Mouse (Mus musculus): ENCODE results near the gene Slc37a1.

Slc37a1 gene

DNA sequence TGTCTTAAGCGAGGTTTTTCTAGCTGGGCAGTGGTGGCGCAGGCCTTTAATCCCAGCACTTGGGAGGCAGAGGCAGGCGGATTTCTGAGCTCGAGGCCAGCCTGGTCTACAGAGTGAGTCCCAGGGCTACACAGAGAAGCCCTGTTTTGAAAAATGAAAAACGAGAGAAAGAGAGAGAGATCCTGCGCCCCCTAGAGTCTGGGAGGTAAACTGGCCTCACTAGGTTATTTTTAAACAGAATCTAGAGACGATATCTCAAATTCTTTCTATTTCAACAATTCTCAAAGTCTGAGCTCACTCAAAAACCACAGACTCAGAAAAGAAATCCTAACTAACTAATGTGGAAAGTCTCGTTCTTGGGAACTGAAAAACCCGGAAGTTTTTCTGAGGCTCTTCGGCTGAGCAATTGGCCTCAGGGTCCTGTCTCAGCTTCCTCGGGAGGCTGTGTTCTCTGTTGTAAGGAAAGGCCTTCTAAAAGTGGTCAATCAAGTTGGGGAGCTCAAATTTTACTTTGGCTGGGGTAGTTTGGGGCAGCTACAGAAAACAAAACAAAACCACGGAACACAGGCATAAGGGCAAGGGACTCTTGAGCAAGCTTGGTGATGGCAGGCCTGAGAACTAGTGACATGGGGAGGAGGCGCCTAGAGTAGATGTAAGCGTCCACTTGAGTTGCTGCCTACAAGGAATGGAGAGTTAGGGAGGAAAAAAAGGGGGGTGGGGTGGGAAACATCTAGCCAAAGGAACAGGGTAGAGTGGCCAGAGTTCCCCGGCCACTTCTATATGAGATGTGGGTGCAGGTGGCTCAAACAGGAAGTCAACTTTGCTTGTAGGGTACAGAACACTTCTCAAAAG, 8.0 kb downstream of the Slc37a1 start:
- DNase-seq (ENCODE audit: low spot score in 2 of 2): no peak

DNA sequence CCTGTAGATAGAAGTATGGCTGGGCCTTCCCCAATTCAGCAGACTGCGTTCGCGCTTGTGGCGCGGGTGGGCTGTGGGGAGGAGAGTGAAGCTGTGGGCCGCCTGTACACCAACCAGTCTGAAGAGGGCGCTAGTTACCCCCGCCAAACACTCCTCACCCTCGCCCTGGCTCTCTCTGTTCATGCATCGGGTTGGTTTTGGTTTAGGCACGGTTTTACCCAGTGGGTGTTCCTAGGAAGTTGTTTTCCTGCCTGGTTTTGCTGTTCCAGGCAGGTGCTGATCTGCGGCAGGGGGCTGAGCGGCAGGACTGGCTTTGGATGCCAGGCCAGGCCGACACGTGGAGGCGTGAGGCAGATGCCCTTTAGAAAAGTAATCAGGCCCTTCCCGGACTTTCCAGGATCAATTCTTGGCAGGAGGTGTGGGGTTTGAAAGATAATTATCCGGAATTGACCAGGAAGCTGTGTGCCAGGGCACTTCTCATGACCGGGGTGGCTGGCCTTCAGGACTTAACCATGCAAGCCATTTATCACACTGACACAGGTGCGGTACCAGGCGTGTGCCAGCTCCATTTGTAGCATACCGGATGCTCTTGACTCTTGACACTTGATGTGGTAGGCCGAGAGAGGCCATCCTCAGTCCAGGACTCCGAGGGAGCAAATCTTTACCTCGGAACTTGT, 8.8 kb downstream of the Slc37a1 start:
- DNase-seq (ENCODE audit: low spot score in 2 of 2): no peak

DNA sequence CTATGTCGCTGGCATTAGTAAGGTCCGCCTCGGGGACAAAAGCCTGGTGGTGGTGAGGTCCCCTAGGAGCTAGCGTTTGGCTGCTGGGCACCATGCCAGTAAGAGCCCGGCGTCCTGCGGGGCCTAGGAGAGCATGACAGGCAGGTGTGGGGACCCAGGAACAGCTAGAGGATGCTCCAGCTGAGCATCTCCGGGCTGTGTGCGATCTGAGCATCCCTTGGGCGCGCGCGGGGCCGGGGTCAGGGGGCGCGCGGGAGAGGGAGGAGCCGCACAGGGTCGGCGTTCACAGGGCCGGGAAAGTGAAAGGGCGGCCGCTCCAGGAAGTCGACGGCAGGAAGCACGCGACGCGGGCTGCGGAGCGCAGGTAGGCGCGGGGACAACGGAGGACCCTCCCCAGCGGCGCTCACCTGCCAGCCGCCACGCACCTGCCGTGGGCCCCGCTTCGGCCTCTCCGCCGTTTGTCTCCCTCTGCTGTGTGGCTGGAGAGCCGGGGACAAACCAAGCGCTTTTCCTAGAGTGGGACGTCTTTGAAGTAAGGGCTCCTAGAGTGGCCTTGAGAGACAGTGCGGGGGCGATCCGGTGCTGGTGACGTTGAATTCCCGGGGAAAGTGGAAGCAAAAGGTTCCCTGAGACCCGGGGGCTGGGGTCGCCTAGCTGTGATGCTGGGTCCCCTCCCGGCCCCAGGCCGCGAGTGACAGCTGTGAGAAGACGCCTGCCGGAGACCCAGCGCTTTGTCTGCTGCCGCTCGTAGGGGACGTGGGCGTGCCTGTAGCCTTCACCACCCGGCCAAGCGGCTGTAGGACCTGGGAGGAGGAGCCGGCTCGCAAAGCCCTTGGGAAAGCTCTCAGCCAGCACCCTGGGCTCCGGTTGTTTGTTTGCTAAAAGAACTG, 9.5 kb downstream of the Slc37a1 start:
- peak; percentile 76 to 85 for DNase-seq (ENCODE audit: low spot score in 2 of 2)

DNA sequence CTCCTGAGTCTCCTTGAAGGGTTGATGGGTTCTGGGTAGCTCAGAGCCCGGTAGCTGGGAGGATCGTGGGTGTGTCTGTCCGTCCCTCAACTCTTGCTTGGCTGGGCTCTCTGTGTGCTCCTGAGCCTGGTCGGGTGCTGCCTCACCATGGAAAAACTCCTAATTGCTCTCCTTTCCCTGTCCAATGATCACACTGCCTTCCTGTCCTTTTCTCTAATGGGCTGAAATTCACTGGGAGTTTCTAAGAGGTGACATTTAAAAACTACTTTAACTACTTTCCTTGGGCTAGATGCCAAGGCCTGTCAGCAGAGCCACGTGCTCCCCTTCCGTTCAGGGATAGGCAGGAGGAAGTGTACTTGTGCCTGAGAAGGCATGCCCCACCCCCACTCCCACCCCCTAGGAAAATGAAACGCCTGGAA, 10.9 kb downstream of the Slc37a1 start:
- no peak for DNase-seq (ENCODE audit: low spot score in 2 of 2)

DNA sequence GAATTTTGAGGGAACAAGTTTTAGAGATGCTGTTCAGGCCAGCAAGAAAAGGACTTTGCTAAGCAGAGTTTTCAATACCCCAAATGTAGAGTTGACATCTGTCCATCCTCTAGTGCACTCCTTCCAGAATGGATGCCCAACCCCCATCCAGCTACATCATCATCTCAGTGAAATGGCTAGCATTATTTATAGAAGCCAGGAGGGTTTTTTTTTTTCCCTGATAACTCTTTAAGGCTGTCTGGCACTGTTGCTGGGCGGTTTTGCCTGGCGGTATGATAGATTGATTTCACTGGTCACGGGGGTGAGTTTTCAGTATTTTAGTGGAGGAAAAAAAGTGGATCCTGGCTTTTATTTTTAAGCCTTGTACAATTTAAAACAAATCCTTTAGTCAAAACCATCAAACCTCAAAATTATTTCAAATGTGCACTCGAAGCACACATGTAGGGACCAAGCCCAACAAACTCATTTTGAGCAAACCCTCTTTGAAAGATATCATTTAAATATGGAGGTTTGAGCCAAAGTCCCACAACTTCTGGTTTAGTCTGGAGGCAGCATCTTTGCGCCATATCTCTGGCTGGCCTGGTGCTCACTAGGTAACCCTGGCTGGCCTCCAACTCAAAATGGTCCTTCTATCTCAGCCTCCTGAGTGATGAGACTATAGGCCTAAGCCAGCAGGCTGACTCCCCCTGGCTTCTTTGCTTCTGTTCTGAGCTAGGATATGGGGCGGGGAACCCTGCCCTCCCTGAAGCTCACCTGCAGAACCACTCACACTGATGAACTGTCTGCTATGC, 12.0 kb downstream of the Slc37a1 start:
- no peak for DNase-seq (ENCODE audit: low spot score in 2 of 2)

DNA sequence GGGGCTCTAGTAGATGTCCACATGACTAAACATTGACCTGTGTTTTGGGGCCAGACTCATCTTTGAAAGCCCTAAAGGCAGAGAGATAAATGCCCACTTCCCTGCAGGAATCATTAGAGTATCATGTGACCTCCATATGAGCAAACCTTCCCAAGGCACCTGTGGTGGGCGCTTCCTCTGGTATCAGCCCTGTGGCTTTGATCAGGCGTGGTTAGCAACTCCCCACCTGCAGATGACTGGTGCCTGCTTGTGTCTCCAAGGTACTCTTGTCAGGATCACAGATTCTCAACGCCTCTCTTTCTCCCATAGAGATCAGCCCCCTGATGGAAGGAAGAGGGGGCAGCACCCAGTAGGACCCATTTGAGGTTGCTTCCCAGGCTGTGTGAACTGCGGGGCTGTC, 13.4 kb downstream of the Slc37a1 start:
- no peak for DNase-seq (ENCODE audit: low spot score in 2 of 2)

DNA sequence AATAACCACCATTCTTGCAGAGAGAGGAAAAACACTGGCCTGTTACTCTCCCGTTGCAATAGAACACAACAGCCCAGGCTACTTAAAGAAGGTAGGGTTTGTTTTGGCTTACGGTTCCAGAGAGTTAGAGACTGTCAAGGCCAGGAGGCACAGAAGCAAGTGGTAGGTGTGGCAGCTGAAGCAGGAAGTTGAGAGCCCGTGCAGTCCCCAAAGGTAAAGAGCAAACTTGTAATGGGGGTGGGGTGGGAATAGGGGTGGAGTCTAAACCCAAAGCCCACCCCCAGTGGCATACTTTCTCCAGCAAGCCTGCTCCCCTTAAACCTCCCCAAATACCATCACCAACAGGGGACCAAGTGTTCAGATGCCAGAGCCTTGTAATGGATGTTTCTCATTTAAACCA, 14.1 kb downstream of the Slc37a1 start:
- DNase-seq (ENCODE audit: low spot score in 2 of 2): no peak

DNA sequence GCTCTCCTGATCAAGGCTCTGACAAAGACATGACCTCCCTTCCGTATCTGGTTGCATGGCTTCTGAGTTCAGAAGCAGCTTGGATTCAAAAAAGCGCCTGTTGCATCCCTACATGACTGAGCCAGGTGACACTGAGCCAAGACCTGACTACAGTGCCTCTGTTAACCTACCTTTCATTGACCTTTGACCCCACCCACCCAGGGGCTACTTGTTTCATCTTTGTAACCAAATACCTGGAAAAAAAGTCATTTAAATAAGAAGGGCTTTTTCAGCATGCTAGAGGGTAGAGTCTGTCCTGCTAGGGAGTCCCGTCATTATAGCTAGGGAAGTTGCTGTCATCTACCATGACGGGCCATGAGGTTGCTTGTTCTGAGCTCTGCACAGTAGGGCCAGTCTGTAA, 16.8 kb downstream of the Slc37a1 start:
- no peak for DNase-seq (ENCODE audit: low spot score in 2 of 2)

DNA sequence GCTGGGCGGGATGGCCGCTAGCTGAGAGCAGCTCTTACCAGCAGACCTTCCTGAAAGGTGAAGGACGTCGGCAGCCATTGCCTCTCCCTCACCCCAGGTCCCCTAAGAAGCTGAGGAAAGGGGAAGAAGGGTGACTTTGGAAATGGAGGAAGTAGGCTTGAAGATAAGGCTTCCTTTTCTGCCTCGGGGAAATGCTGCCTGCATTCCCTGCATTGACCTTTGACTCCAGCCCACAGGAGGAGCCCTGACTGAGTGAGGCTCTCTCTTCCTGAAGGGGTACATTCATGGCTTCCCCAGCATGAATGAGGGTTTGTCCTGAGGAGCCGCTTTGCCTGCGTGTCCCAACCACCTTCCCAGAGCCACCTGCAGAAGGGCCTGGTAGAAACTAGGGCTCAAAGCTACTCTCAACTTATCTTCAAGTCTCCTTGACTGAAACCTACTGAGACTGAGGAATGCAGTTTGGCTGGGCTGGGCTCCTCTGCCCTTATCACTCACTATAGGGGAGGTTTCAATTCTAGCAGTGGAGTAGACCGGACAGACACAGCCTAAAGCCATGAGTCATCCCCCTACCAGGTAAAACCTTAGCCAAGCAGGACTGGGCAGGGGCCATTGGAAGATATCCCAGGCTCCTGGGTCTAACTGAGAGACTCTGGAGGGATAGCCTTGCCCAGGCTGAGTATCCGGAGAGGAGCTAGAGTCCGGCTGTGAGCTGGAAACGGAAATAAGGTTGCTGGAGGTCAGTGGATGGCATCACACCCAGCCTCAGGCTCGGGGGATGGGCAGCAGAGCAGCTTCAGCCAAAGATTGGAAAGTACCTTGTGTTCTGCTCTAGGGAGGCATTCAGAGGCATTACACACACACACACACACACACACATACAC, 18.5 kb downstream of the Slc37a1 start:
- no peak for DNase-seq (ENCODE audit: low spot score in 2 of 2)

DNA sequence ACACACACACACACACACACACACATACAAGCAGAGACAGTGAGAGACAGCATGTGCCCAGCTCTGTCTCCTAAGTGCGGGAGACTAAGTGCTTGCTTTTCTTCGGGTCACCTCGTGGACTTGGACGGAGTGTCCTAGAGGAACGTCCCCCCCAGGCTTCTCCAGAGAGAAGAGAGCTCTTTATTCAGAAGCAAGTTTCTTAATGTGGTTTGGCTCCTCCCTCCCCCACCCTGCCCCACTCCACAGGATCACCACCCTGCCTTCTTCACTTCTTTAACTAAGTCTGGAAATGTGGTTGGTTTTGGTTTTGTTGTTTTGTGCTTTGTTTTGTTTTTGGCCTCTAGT, 19.2 kb downstream of the Slc37a1 start:
- DNase-seq (ENCODE audit: low spot score in 2 of 2): no peak

DNA sequence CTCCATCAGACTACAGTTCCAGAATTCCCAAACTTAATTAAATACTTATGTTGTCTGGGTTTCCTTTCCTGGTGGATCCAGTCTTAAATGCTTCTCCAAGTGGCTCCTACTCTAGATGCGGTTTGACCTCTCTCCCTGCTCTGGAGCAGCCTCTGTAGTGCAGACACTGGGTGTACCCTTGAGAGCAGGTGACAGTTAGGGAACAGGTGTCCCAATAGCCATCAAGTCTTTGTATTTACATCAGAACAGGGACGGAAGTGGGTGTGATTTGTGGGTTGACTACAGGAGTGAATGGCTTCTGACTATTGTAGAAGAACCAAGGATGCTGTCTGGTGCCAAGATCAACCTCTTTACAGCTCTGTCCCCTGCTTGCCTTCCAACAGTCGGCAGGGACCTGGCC, 21.2 kb downstream of the Slc37a1 start:
- DNase-seq (ENCODE audit: low spot score in 2 of 2): no peak

DNA sequence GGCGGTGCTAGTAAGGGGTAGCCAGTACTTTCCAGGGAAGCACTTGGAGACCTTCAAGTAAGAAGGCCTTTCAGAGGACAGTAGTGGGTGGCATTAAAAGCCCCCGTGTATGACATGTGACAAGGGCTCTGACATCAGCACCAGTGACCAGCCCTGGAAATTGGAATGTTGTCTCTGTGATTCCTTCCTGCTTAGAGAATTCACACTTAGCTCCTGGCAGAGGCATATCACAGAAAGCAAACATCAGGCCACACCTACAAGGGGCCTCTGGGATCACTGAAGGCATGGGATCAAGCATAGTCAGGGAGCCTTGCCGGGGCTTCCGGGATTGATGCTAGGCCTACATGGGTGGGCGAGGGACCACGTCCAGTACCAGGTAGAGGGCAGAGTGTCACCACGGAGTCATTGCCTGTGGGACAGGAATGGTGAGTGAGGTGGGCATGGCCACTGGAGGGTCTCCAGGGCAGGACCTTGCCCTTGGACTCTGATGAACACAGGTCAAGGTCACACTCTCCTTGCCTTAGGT, 21.8 kb downstream of the Slc37a1 start:
- no peak for DNase-seq (ENCODE audit: low spot score in 2 of 2)

DNA sequence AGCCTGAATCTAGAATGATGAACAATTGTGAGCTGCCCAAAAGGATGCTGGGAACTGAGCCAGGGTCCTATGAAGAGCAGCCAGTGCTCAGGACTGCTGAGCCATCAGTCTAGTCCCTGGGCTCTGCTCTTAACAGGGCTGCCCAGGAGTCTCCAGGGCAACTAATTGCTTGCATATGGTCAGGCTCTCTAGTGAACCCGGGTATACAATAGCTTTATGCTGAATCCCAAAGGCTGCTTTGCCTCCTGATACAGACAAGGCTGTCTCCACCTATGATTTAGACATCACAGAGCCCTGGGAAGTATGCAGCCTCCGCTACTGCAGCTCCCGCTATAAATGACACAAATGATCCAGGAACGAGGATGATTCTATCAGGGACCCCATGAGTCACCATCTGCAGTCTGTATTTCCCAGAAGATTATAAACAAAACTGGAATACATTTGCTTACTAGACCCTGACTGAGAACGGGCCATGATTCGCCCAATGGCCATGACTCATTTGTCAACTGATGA, 22.7 kb downstream of the Slc37a1 start:
- no peak for DNase-seq (ENCODE audit: low spot score in 2 of 2)

DNA sequence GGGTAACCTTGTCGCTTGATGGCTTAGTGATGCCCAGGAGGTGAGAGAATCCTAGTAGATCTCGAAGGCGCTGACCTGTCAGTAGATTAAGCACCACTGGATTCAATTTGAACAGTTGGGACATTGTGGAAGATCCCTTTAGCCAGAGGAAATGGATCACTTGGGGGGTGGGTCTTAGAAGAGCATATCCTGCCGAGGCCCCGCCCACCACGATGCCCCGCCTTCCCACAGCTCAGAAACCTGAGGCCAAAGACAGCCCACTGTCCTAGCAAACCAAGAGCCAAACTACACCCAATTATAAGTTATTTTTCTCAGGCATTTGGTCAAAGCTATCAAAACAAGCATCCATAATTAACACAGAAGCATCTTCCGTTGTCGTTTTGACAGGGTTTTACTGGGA, 24.5 kb downstream of the Slc37a1 start:
- DNase-seq (ENCODE audit: low spot score in 2 of 2): no peak

DNA sequence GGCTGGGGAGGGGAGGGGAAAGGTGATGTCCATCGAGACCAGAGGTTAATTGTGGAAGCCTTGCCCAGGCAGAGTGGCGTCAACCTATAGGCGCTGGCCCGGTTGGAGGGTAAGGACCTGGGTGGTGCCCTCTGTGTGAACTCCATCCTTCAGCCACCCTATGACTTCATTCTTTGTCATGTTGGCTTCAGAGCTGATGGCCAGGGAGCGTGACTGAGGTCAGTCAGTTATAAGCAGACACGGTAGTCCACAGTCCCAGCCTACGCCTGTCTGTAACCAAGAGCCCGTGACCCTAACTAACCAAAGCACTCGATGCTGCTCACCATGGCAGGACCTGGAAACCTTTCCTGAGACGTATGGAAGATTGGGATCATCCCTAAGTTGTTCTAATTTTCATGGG, 26.1 kb downstream of the Slc37a1 start:
- no peak for DNase-seq (ENCODE audit: low spot score in 2 of 2)

DNA sequence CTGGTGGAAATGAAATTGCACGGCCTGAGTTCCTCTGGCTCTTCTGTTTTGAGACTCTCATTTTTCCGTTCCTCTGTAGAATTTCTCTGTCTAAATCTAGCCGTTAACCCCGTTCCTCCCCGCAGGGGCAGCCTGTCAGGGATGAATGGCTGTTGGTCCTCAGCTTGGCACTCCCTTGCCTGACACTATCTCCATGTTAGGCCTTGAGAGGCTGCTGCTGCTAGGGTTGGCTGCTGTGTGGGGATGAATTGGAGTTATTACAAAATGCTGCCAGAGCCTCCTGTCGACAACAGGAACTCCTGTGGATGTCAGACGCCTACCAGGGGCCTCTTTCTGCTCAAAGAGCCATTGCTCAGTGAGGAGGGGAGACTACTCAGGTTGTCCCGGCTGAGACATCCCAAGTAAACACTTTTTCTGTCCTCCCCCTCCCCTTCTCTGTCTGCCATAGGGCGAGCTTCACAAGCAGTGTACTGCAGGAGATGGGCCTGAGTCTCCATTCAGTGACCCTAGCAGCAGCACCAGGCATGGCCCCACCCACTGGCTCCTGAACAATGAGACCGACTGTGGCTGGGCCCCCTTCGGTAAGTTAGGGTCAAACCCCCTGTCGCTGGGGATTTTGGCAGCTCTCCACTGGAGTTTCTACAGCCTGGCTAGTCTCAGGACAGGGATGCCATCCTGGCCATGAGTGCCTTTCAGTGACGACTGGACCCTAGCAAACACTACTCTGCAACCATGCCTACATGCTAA, 28.6 kb downstream of the Slc37a1 start:
- DNase-seq (ENCODE audit: low spot score in 2 of 2): no peak

DNA sequence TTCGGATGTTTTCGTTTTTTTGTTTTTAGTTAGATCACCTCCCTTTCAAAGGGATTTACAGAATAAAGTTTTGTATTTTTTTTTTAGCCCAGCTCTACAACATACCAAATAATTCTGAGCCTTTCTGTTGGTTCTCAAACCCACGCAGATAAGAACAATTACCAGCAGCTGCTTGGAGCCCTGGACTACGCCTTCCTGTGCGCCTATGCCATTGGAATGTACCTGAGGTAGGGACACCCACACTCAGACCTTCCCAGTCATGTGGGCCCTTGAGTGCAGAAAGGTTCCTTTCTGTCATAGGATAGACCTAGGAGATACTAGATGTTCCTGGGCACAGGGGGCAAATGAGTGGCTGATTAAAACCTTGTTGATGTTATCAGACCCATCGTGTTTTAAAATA, 29.4 kb downstream of the Slc37a1 start:
- no peak for DNase-seq (ENCODE audit: low spot score in 2 of 2)

DNA sequence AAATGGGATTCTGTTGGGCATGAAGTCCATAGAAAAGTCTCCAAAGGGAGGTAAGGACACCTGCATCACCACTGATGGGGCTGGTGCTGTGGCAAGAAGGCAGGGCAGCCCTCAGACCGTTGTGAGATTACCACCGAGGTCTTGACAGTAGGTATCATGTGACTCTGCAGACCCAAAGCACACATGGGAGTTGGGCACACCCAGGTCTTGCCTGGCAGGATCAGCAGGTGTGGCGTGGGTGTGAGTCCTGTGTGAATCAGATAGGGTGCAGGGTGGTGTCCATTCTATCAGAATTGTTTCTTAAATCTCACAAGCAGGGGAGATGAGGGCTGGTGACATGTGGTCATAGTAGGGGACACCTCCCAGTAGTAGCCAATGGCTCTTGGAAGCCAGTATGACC, 30.4 kb downstream of the Slc37a1 start:
- no peak for DNase-seq (ENCODE audit: low spot score in 2 of 2)

DNA sequence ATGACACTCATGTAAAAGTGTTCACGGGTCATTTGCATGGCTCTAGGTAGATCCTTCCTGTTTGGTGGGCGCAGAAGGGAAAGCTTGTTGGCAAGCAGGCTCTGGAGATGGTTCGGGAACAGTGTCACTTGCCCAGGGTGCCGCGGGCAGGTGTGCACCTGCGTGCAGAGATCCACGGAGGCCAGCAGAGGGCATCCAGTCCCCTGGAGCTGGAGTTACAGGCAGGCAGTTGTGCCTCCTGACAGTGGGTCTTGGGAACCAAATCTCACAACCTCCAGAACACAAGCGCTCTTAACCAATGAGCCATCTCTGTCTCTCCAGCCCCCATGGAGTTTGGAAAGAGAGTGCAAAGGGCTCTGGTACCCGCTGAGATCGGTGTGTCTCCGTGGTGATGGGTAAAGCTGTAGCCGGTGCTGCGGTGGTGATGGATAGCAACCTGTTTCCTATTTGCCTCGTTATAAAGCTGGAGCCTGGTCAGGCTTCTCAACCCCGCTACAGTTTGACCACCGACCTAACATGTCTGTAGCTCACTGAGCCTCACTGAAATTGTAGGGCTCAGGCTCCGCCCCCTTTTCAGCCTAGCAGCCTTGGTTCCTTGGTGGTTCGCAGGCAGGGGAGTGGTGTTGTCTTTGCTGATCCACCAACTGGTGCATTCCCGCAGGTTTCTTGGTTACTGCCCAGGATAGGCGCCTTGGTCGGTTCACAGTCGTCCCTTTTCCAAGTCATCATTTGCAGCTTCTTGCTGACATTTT, 31.1 kb downstream of the Slc37a1 start:
- DNase-seq (ENCODE audit: low spot score in 2 of 2): no peak
